Mouse (Mus musculus): ENCODE measurements around the gene Elmo1. TPM values are rescaled to one million over a fixed set of nuclear protein-coding genes. Genes with fewer than 3 reads are reported as not detected.

Elmo1 gene
- total and polyA plus RNA-seq, 3 experiments: 23.1 to 50.2 (median 32.2) TPM

DNA sequence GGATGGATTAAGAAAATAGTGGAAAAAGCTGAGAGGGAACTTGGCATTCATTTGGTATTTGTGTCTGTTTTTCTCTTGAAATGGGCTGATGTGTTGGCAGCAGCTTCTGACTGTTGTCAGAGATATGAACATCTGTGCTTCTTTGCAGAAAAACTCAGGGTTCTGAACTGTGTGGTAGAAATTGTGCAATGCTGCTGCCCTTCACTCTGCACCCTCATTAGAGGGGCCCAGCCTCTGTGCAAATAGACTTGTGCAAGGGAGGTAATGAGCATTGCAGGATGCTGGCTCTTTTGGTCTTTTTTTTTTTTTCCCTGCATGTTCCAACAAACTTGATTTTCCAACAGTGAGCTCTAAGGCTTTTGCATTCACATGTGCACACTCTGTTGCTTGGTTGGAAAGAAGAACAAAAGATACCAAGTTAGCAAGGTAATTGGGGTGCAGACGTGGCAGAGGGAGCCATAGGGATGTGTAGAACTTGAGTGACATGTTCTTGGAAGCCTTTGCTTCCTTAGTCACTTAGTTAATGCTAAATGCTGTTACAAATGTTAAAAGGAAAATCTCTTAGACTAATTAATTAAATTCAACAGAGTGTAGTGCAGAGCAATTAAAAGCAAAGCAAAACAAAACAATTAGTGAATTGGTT is 26.6 kb downstream of the Elmo1 start:
- no peak overlapping the region for H3K4me3 ChIP-seq (replicated peaks in 1 of 3; ENCODE audit: low read depth in 2 of 3, low read length in 2 of 3, poor library complexity in 1 of 3)
- no peak overlapping the region for H3K4me2 ChIP-seq (ENCODE audit: insufficient read depth, low read depth, poor library complexity, severe bottlenecking)
- H3K27ac ChIP-seq (ENCODE audit: insufficient read depth, low read depth): no peak overlapping the region
- in situ Hi-C loops (cut with MboI; ENCODE audit: low pct_ligation_motif_present, low pct_unique_long_range_greater_than_20kb, low sequenced_read_pairs) (loop anchor here (25.0 kb wide), 1 partner anchor 1045 kb away; no protein-coding TSS in a partner anchor), dilution Hi-C loops (cut with MboI; ENCODE audit: extremely low pct_ligation_motif_present, extremely low pct_unique_long_range_greater_than_20kb, low sequenced_read_pairs) (no loop called here)
- no peak for DNase-seq (ENCODE audit: extremely low read depth)
- H3K9ac ChIP-seq (ENCODE audit: insufficient read depth, low read depth): no peak overlapping the region
- no peaks in the 10 kb centered on the region for H3K9me3 ChIP-seq (replicated peaks; ENCODE audit: low read length)
- peaks cover 0 to 5% of the 10 kb centered on the region in 2 experiments for H3K36me3 ChIP-seq (replicated peaks in 1 of 2; ENCODE audit: control insufficient read depth in 1 of 2, insufficient read depth in 1 of 2, low read length in 1 of 2)
- peaks cover 26% of the 10 kb centered on the region for H3K79me2 ChIP-seq (replicated peaks; ENCODE audit: control insufficient read depth, extremely low read depth, insufficient read depth, poor library complexity, severe bottlenecking)
- no peaks in the 10 kb centered on the region for H3K27me3 ChIP-seq (replicated peaks)
- peaks cover 18 to 79% of the 10 kb centered on the region in 2 experiments for H3K4me1 ChIP-seq (ENCODE audit: control insufficient read depth in 1 of 2, insufficient read depth in 2 of 2)
- no peak for TF ChIP-seq E2F4 (IDR thresholded peaks at IDR 0.05; ENCODE audit: insufficient replicate concordance, low read depth, low read length)
- no peak for TF ChIP-seq IRF4 (IDR thresholded peaks at IDR 0.05; ENCODE audit: low read depth, low read length)
- no peak for TF ChIP-seq POLR2A (IDR thresholded peaks at IDR 0.05; ENCODE audit: low read depth, low read length)
- no peak for TF ChIP-seq RCOR1 (conservative IDR thresholded peaks at IDR 0.05; ENCODE audit: low read depth, low read length)
- no peak for TF ChIP-seq RAD21 (IDR thresholded peaks at IDR 0.05; ENCODE audit: low read depth, low read length)
- no peak for TF ChIP-seq JUN (IDR thresholded peaks at IDR 0.05; ENCODE audit: insufficient read depth, low read depth, low read length)
- TF ChIP-seq CTCF (conservative IDR thresholded peaks at IDR 0.05 in 1 of 2, IDR thresholded peaks at IDR 0.05 in 1 of 2; ENCODE audit: low read depth in 2 of 2, low read length in 2 of 2): no peak
- TF ChIP-seq CHD2 (IDR thresholded peaks at IDR 0.05; ENCODE audit: low read length): no peak
- no peak for TF ChIP-seq PAX5 (IDR thresholded peaks at IDR 0.05; ENCODE audit: low read length)
- no peak for TF ChIP-seq MAFK (IDR thresholded peaks at IDR 0.05; ENCODE audit: insufficient replicate concordance, low read length)
- no peak for TF ChIP-seq CHD1 (IDR thresholded peaks at IDR 0.05; ENCODE audit: low read depth, low read length)
- TF ChIP-seq ETS1 (conservative IDR thresholded peaks at IDR 0.05; ENCODE audit: low read depth, low read length): no peak
- no peak for TF ChIP-seq USF1 (IDR thresholded peaks at IDR 0.05; ENCODE audit: low read depth, low read length)
- no peak for TF ChIP-seq GABPA (IDR thresholded peaks at IDR 0.05; ENCODE audit: insufficient replicate concordance, low read depth, low read length)

DNA sequence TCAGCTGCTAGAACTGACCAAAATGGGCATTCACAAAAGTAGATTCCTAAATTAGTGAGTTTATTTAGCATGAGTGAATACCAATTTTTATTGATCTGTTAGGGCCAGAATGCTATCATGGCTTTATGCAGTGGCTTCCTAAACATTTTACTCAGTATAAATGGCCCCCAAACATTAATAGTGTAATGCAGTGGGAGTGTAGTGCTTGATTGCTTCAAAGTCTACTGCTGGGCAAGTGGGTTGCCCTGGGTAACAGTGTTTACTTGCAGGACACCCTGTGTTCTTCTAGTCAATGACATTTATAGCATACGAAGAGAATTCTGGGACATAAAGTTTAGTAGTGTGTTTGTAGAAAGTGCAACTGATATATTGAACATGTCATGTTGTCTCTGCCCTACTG is 27.3 kb downstream of the Elmo1 start:
- in situ Hi-C loops (cut with MboI; ENCODE audit: low pct_ligation_motif_present, low pct_unique_long_range_greater_than_20kb, low sequenced_read_pairs): loop anchor here (25.0 kb wide), 1 partner anchor 1045 kb away; no protein-coding TSS in a partner anchor
- Histone ChIP-seq H3K27ac (ENCODE audit: insufficient read depth, low read depth) (no peak overlapping the region), H3K79me2 (replicated peaks; ENCODE audit: control insufficient read depth, extremely low read depth, insufficient read depth, poor library complexity, severe bottlenecking) (peaks cover 26% of the 10 kb centered on the region), H3K27me3 (replicated peaks) (no peaks in the 10 kb centered on the region), H3K9ac (ENCODE audit: insufficient read depth, low read depth) (no peak overlapping the region), H3K4me3 (replicated peaks in 1 of 3; ENCODE audit: low read depth in 2 of 3, low read length in 2 of 3, poor library complexity in 1 of 3) (no peak overlapping the region), H3K36me3 (replicated peaks in 1 of 2; ENCODE audit: control insufficient read depth in 1 of 2, insufficient read depth in 1 of 2, low read length in 1 of 2) (peaks cover 0 to 5% of the 10 kb centered on the region in 2 experiments), H3K4me2 (ENCODE audit: insufficient read depth, low read depth, poor library complexity, severe bottlenecking) (no peak overlapping the region), H3K9me3 (replicated peaks; ENCODE audit: low read length) (no peaks in the 10 kb centered on the region), H3K4me1 (ENCODE audit: control insufficient read depth in 1 of 2, insufficient read depth in 2 of 2) (peaks cover 18 to 78% of the 10 kb centered on the region in 2 experiments)
- DNase-seq (ENCODE audit: extremely low read depth): no peak
- TF ChIP-seq NELFE (IDR thresholded peaks at IDR 0.05; ENCODE audit: low read depth, low read length): no peak
- no peak for TF ChIP-seq MYC (IDR thresholded peaks at IDR 0.05; ENCODE audit: low read depth, low read length)
- no peak for TF ChIP-seq MAFK (IDR thresholded peaks at IDR 0.05; ENCODE audit: insufficient replicate concordance, low read length)
- no peak for TF ChIP-seq PAX5 (IDR thresholded peaks at IDR 0.05; ENCODE audit: low read length)
- no peak for TF ChIP-seq JUN (IDR thresholded peaks at IDR 0.05; ENCODE audit: insufficient read depth, low read depth, low read length)
- TF ChIP-seq NRF1 (IDR thresholded peaks at IDR 0.05; ENCODE audit: low read depth, low read length): no peak
- TF ChIP-seq IRF4 (IDR thresholded peaks at IDR 0.05; ENCODE audit: low read depth, low read length): no peak
- TF ChIP-seq JUND (conservative IDR thresholded peaks at IDR 0.05; ENCODE audit: low read depth, low read length): no peak
- TF ChIP-seq UBTF (IDR thresholded peaks at IDR 0.05; ENCODE audit: low read depth, low read length): no peak
- no peak for TF ChIP-seq ETS1 (conservative IDR thresholded peaks at IDR 0.05; ENCODE audit: low read depth, low read length)
- no peak for TF ChIP-seq RCOR1 (conservative IDR thresholded peaks at IDR 0.05; ENCODE audit: low read depth, low read length)
- no peak for TF ChIP-seq KAT2A (IDR thresholded peaks at IDR 0.05; ENCODE audit: insufficient replicate concordance, low read length)
- no peak for TF ChIP-seq POLR2AphosphoS2 (IDR thresholded peaks at IDR 0.05; ENCODE audit: low read depth, low read length)
- no peak for TF ChIP-seq MXI1 (IDR thresholded peaks at IDR 0.05; ENCODE audit: low read depth, low read length)
- no peak for TF ChIP-seq CHD2 (IDR thresholded peaks at IDR 0.05; ENCODE audit: low read length)
- TF ChIP-seq ZNF384 (IDR thresholded peaks at IDR 0.05; ENCODE audit: low read depth, low read length): no peak
- TF ChIP-seq EP300 (IDR thresholded peaks at IDR 0.05; ENCODE audit: low read length): no peak
- dilution Hi-C loops (cut with MboI; ENCODE audit: extremely low pct_ligation_motif_present, extremely low pct_unique_long_range_greater_than_20kb, low sequenced_read_pairs): no loop called here
